Mouse (Mus musculus): ENCODE data around the gene Hs6st1.
A peak's percentile ranks its signal among the peaks of the same experiment; 100 is the strongest.

Gene Hs6st1

GRCm38 (mm10) chr1:36083554-36083953 is 15.4 kb downstream of the Hs6st1 start:
- DNase-seq (ENCODE audit: extremely low read depth, low read depth, low spot score), result no peak

GRCm38 (mm10) chr1:36085069-36085468 is 16.9 kb downstream of the Hs6st1 start:
- no peak for DNase-seq (ENCODE audit: extremely low read depth, low read depth, low spot score)

- DNase-seq (ENCODE audit: extremely low read depth, low read depth, low spot score), result no peak
Observed at GRCm38 (mm10) chr1:36088367-36088766, 20.2 kb downstream of the Hs6st1 start.

GRCm38 (mm10) chr1:36089481-36089880 is 21.3 kb downstream of the Hs6st1 start:
- DNase-seq (ENCODE audit: extremely low read depth, low read depth, low spot score), result no peak

- peak; percentile 94 for DNase-seq (ENCODE audit: extremely low read depth, low read depth, low spot score)
Observed at GRCm38 (mm10) chr1:36090011-36090721, 22.0 kb downstream of the Hs6st1 start.

- no peak for DNase-seq (ENCODE audit: extremely low read depth, low read depth, low spot score)
Observed at GRCm38 (mm10) chr1:36090722-36091110, 22.5 kb downstream of the Hs6st1 start.

GRCm38 (mm10) chr1:36091246-36091645 is 23.0 kb downstream of the Hs6st1 start:
- no peak for DNase-seq (ENCODE audit: extremely low read depth, low read depth, low spot score)

- DNase-seq (ENCODE audit: extremely low read depth, low read depth, low spot score), result no peak
Observed at GRCm38 (mm10) chr1:36093741-36094140, 25.5 kb downstream of the Hs6st1 start.

GRCm38 (mm10) chr1:36095423-36096272 is 27.4 kb downstream of the Hs6st1 start:
- DNase-seq (ENCODE audit: extremely low read depth, low read depth, low spot score), result no peak

- no peak for DNase-seq (ENCODE audit: extremely low read depth, low read depth, low spot score)
Observed at GRCm38 (mm10) chr1:36098432-36098831, 30.2 kb downstream of the Hs6st1 start.

GRCm38 (mm10) chr1:36100371-36100770 is 32.2 kb downstream of the Hs6st1 start:
- no peak for DNase-seq (ENCODE audit: extremely low read depth, low read depth, low spot score)

- no peak for DNase-seq (ENCODE audit: extremely low read depth, low read depth, low spot score)
Observed at GRCm38 (mm10) chr1:36105917-36106706, 37.9 kb downstream of the Hs6st1 start.

- no peak for DNase-seq (ENCODE audit: extremely low read depth, low read depth, low spot score)
Observed at GRCm38 (mm10) chr1:36109987-36110386, 41.8 kb downstream of the Hs6st1 start.

GRCm38 (mm10) chr1:36112665-36113064 is 44.5 kb downstream of the Hs6st1 start:
- no peak for DNase-seq (ENCODE audit: extremely low read depth, low read depth, low spot score)

- no peak for DNase-seq (ENCODE audit: extremely low read depth, low read depth, low spot score)
Observed at GRCm38 (mm10) chr1:36113670-36114069, 45.5 kb downstream of the Hs6st1 start.

GRCm38 (mm10) chr1:36114844-36115243 is 46.6 kb downstream of the Hs6st1 start:
- DNase-seq (ENCODE audit: extremely low read depth, low read depth, low spot score), result no peak

GRCm38 (mm10) chr1:36116488-36116887 is 48.3 kb downstream of the Hs6st1 start:
- no peak for DNase-seq (ENCODE audit: extremely low read depth, low read depth, low spot score)

GRCm38 (mm10) chr1:36118061-36118685 is 50.0 kb downstream of the Hs6st1 start:
- DNase-seq (ENCODE audit: extremely low read depth, low read depth, low spot score), result no peak

- no peak for DNase-seq (ENCODE audit: extremely low read depth, low read depth, low spot score)
Observed at GRCm38 (mm10) chr1:36118958-36119357, 50.8 kb downstream of the Hs6st1 start.

GRCm38 (mm10) chr1:36119426-36119825 is 51.2 kb downstream of the Hs6st1 start:
- DNase-seq (ENCODE audit: extremely low read depth, low read depth, low spot score), result no peak

GRCm38 (mm10) chr1:36121172-36121571 is 53.0 kb downstream of the Hs6st1 start:
- DNase-seq (ENCODE audit: extremely low read depth, low read depth, low spot score), result no peak
